Mouse (Mus musculus): Measurements from ENCODE around the gene Cdc25b. TPM values are rescaled to one million over a fixed set of nuclear protein-coding genes. Genes with fewer than 3 reads are reported as not detected.

Gene Cdc25b
- total and polyA plus RNA-seq, 2 experiments from 2014 or later = 18.2 to 22.2 TPM

DNA sequence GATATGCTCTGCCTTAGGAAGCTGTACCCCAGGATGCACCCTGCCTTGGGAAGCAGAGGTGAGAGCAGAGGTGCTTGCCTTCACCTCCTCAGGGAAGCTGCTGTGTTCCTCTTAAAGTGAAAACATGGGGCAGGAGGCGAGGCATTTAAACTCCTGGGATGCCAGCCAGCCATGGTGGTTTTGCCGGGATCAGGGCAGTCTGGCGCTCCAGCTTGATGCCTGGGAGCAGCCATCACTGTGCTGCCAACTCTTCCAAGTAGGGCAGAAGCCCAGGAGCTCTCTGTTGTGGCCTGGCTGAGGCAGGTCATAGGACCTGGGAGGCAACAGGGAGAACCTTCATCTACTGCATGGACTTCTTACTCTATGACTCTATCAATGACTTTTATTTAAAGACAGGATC, 14.5 kb downstream of the Cdc25b start:
- Histone ChIP-seq H3K4me3 (ENCODE audit: low read length) (no peak overlapping the region), H3K4me1 (ENCODE audit: insufficient read depth, low read length) (no peaks in the 10 kb centered on the region; the same call in 1 of the 2 replicates), H3K36me3 (ENCODE audit: insufficient read depth, low read length) (0 out of 2 replicates have a peak, but pooled peaks cover 3% of the 10 kb centered on the region), H3K9ac (replicated peaks; ENCODE audit: low read length) (no peak overlapping the region), H3K9me3 (ENCODE audit: low read length) (no peaks in the 10 kb centered on the region), H3K27ac (no peak overlapping the region), H3K27me3 (ENCODE audit: insufficient read depth, low read length) (no peaks in the 10 kb centered on the region), H3K4me2 (ENCODE audit: low read depth, low read length) (no peak overlapping the region)
- 73% methylated on average over 3 of the region's 3 CpGs for WGBS
- DNase-seq (ENCODE audit: low spot score) (no peak), ATAC-seq (no peak)
- TF ChIP-seq CTCF (IDR thresholded peaks at IDR 0.05; ENCODE audit: low read depth) = no peak

DNA sequence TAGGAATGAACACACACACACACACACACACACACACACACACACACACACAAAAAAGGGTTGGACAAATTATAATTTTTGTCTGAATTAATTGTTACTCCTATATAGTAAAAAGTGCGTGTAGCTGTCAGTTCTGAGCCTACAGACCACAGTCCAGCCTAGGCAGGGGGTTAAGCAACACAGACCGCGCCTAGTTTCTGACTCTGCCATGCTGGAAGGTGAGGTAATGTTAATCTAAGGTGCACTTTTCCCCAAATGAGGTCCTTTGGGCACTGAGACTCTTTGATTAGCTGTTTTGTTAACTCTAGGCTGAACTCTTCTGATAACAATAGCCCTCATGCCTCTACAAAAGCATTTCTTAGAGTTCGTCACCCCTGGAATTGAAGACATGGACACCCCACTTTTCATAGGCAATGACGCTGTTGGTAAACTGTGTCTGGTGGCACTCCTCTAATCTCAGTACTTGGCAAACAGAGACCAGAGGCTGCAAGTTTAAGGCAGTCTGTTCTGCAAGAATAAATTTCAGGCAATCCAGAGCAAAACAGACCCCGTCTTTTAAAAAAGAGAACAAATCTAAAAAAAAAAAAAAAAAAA, 17.2 kb downstream of the Cdc25b start:
- H3K4me2 ChIP-seq (ENCODE audit: low read depth, low read length) = no peak overlapping the region
- no peak overlapping the region for H3K27ac ChIP-seq
- H3K36me3 ChIP-seq (ENCODE audit: insufficient read depth, low read length) = no peaks in the 10 kb centered on the region
- H3K9ac ChIP-seq (replicated peaks; ENCODE audit: low read length) = no peak overlapping the region
- no peak overlapping the region for H3K4me3 ChIP-seq (ENCODE audit: low read length)
- ATAC-seq = no peak
- H3K4me1 ChIP-seq (ENCODE audit: insufficient read depth, low read length) = no peaks in the 10 kb centered on the region; the same call in 1 of the 2 replicates
- 83% methylated on average over 6 of the region's 6 CpGs for WGBS
- TF ChIP-seq CTCF (IDR thresholded peaks at IDR 0.05; ENCODE audit: low read depth) = no peak
- no peaks in the 10 kb centered on the region for H3K9me3 ChIP-seq (ENCODE audit: low read length)
- no peaks in the 10 kb centered on the region for H3K27me3 ChIP-seq (ENCODE audit: insufficient read depth, low read length)
- no peak for DNase-seq (ENCODE audit: low spot score)

GRCm38 (mm10) chr2:131204410-131204981, 17.7 kb downstream of the Cdc25b start:
- Histone ChIP-seq H3K27me3 (ENCODE audit: insufficient read depth, low read length) (no peaks in the 10 kb centered on the region), H3K27ac (0 out of 2 replicates have a peak overlapping the region, but pooled peaks have one; percentile 22), H3K36me3 (ENCODE audit: insufficient read depth, low read length) (no peaks in the 10 kb centered on the region), H3K9ac (replicated peaks; ENCODE audit: low read length) (no peak overlapping the region), H3K4me2 (ENCODE audit: low read depth, low read length) (no peak overlapping the region), H3K9me3 (ENCODE audit: low read length) (no peaks in the 10 kb centered on the region), H3K4me3 (ENCODE audit: low read length) (no peak overlapping the region), H3K4me1 (ENCODE audit: insufficient read depth, low read length) (peaks cover 3% of the 10 kb centered on the region)
- WGBS = 44% methylated on average over 7 of the region's 7 CpGs
- peak; percentile 78 for DNase-seq (ENCODE audit: low spot score)
- peak; percentile 74 for ATAC-seq
- no peak for TF ChIP-seq CTCF (IDR thresholded peaks at IDR 0.05; ENCODE audit: low read depth)

DNA sequence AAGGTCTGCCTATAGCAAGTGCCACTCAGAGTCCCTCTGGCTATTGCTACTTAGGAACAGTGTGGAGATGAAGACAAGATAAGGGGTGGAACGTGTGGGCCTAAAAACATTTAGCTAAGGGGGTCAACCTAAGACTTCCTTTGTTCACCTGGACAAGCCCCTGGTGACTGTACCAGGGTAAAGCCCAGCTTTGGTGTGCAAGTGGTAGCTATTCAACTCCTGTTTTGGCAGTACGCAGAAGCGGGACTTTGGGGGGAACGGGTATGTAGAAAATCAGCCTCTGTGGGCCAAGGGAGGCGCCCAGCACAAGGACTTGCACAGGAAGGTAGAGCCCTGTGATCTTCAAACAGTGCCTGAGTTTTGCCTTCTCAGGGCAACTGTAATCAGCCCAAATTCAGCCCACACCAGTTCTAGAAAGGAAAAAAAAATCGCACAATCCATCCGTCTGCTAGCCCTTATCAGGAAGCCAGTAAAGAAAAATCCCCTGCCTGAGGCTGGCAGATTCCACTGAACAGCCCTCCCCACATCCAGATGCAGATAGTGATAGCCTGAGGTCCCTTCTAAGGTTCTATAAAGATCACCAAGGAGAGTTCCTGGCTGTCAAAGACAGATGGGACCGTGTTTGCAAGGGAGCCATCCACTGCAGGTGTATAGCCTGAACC, 18.9 kb downstream of the Cdc25b start:
- ATAC-seq = no peak
- no peaks in the 10 kb centered on the region for H3K9me3 ChIP-seq (ENCODE audit: low read length)
- H3K36me3 ChIP-seq (ENCODE audit: insufficient read depth, low read length) = no peaks in the 10 kb centered on the region

DNA sequence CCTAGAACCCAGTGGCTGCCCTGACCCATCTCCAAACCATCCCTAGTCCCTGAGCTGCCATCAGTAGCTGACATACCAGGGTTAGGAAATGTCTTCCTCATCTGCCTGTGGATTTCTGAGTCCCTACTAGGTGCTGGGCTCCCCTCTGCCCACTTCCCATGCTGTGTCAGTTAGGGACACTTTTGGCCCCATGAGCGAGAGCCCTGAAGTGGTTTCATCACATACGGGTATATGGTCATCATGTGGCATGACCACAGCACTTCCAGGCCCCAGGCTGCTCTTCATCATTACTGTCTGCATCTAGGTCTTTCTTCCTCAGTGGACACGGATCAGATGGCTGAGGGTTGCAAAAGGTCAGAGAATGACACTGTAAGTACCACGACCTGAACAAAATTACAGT, 20.0 kb downstream of the Cdc25b start, which contains the start of gene Ap5s1:
Ap5s1 (plus strand) TSS at position 301 of the 400 bp plus-strand sequence.
- Histone ChIP-seq H3K36me3 (ENCODE audit: insufficient read depth, low read length) (no peaks in the 10 kb centered on the region), H3K27ac (no peak within 1 kb of the TSS), H3K9me3 (ENCODE audit: low read length) (no peaks in the 10 kb centered on the region), H3K4me1 (ENCODE audit: insufficient read depth, low read length) (peaks cover 9% of the 10 kb centered on the region), H3K27me3 (ENCODE audit: insufficient read depth, low read length) (no peaks in the 10 kb centered on the region), H3K4me3 (ENCODE audit: low read length) (no peak within 1 kb of the TSS), H3K4me2 (ENCODE audit: low read depth, low read length) (no peak within 1 kb of the TSS), H3K9ac (replicated peaks; ENCODE audit: low read length) (no peak within 1 kb of the TSS)
- no peak for DNase-seq (ENCODE audit: low spot score)
- ATAC-seq = no peak
- WGBS = 84% methylated on average over 4 of the region's 4 CpGs
- no peak for TF ChIP-seq CTCF (IDR thresholded peaks at IDR 0.05; ENCODE audit: low read depth)

More for the DNA sequence above, 18.9 kb downstream of the Cdc25b start:
- Histone ChIP-seq H3K4me3 (ENCODE audit: low read length) (no peak overlapping the region), H3K4me2 (ENCODE audit: low read depth, low read length) (no peak overlapping the region), H3K27me3 (ENCODE audit: insufficient read depth, low read length) (no peaks in the 10 kb centered on the region), H3K4me1 (ENCODE audit: insufficient read depth, low read length) (peaks cover 7% of the 10 kb centered on the region), H3K27ac (no peak overlapping the region), H3K9ac (replicated peaks; ENCODE audit: low read length) (no peak overlapping the region)
- no peak for DNase-seq (ENCODE audit: low spot score)
- 86% methylated on average over 8 of the region's 8 CpGs for WGBS
- TF ChIP-seq CTCF (IDR thresholded peaks at IDR 0.05; ENCODE audit: low read depth) = no peak

DNA sequence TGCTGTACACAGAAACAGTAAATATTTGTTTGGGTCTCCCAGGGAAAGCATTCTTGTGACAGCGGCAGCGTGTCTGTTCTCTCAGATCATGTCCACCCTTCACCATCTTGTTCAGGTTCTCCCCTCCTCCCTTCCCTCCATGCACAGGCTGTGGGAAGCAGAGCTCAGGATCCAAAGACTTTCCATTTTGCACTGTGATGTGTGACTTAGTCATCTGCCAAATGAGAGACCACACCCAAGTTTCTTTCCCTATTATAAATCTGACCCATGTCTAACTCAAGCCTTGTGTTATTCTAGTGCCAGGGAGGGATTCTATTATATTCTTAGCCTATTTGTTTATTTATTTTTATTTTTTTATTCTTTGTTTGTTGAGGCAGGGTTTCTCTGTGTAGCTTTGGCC, 21.6 kb downstream of the Cdc25b start:
- no peak for TF ChIP-seq CTCF (IDR thresholded peaks at IDR 0.05; ENCODE audit: low read depth)
- no peak overlapping the region for H3K4me3 ChIP-seq (ENCODE audit: low read length)
- H3K4me1 ChIP-seq (ENCODE audit: insufficient read depth, low read length) = peaks cover 11% of the 10 kb centered on the region
- no peak for ATAC-seq
- H3K36me3 ChIP-seq (ENCODE audit: insufficient read depth, low read length) = peaks cover 7% of the 10 kb centered on the region; the same call in 1 of the 2 replicates
- no peak overlapping the region for H3K9ac ChIP-seq (replicated peaks; ENCODE audit: low read length)
- no peak for DNase-seq (ENCODE audit: low spot score)
- H3K27ac ChIP-seq = no peak overlapping the region
- H3K9me3 ChIP-seq (ENCODE audit: low read length) = no peaks in the 10 kb centered on the region
- WGBS = 88% methylated on average over 2 of the region's 2 CpGs
- H3K27me3 ChIP-seq (ENCODE audit: insufficient read depth, low read length) = no peaks in the 10 kb centered on the region
- H3K4me2 ChIP-seq (ENCODE audit: low read depth, low read length) = no peak overlapping the region
